Mouse (Mus musculus): ENCODE results near the gene Atp11a. TPM values are rescaled to one million over a fixed set of nuclear protein-coding genes. Genes with fewer than 3 reads are reported as not detected.

Gene Atp11a
- total RNA-seq, 2 experiments from 2014 or later, result 23.7 to 27.0 TPM

- DNase-seq, result no peak
Measured at GRCm38 (mm10) chr8:12816412-12816811, 59.6 kb downstream of the Atp11a start.

- DNase-seq, result no peak
Measured at GRCm38 (mm10) chr8:12822892-12823291, 66.1 kb downstream of the Atp11a start.

- DNase-seq, result no peak
Measured at GRCm38 (mm10) chr8:12824562-12824961, 67.7 kb downstream of the Atp11a start.

GRCm38 (mm10) chr8:12825236-12825635 is 68.4 kb downstream of the Atp11a start:
- no peak for DNase-seq

GRCm38 (mm10) chr8:12825686-12826237 is 68.9 kb downstream of the Atp11a start:
- DNase-seq, result no peak

GRCm38 (mm10) chr8:12827124-12827523 is 70.3 kb downstream of the Atp11a start:
- DNase-seq, result no peak

GRCm38 (mm10) chr8:12828298-12828697 is 71.5 kb downstream of the Atp11a start:
- DNase-seq, result no peak

- DNase-seq, result no peak
Measured at GRCm38 (mm10) chr8:12829381-12829780, 72.6 kb downstream of the Atp11a start.

- DNase-seq, result no peak
Measured at GRCm38 (mm10) chr8:12831659-12832589, 75.1 kb downstream of the Atp11a start.

- no peak for DNase-seq
Measured at GRCm38 (mm10) chr8:12833616-12834015, 76.8 kb downstream of the Atp11a start.

- DNase-seq, result peak; percentile 19
Measured at GRCm38 (mm10) chr8:12840834-12841233, 84.0 kb downstream of the Atp11a start.

- DNase-seq, result no peak
Measured at GRCm38 (mm10) chr8:12842342-12842995, 85.7 kb downstream of the Atp11a start.

GRCm38 (mm10) chr8:12844347-12844950 is 87.6 kb downstream of the Atp11a start:
- DNase-seq, result no peak

- no peak for DNase-seq
Measured at GRCm38 (mm10) chr8:12846447-12846846, 89.6 kb downstream of the Atp11a start.

GRCm38 (mm10) chr8:12851241-12851640 is 94.4 kb downstream of the Atp11a start:
- DNase-seq, result no peak

- DNase-seq, result no peak
Measured at GRCm38 (mm10) chr8:12856038-12856437, 99.2 kb downstream of the Atp11a start.

- no peak for DNase-seq
Measured at GRCm38 (mm10) chr8:12863061-12863460, 106.2 kb downstream of the Atp11a start.

GRCm38 (mm10) chr8:12863608-12864007 is 106.8 kb downstream of the Atp11a start:
- no peak for DNase-seq

GRCm38 (mm10) chr8:12865790-12866189 is 109.0 kb downstream of the Atp11a start:
- no peak for DNase-seq

- DNase-seq, result no peak
Measured at GRCm38 (mm10) chr8:12869661-12870060, 112.8 kb downstream of the Atp11a start.

- no peak for DNase-seq
Measured at GRCm38 (mm10) chr8:12870656-12871055, 113.8 kb downstream of the Atp11a start.

GRCm38 (mm10) chr8:12871461-12871860 is 114.6 kb downstream of the Atp11a start:
- DNase-seq, result no peak

GRCm38 (mm10) chr8:12872983-12873356 is 116.2 kb downstream of the Atp11a start:
- DNase-seq, result no peak

Measured in gastrocnemius, postnatal 25 days (tissue).